Mouse (Mus musculus) heart, embryonic 13.5 days (tissue): Measurements from ENCODE around the gene Rftn1. TPM values are rescaled to one million over a fixed set of nuclear protein-coding genes. Genes with fewer than 3 reads are reported as not detected.
A peak's percentile ranks its signal among the peaks of the same experiment; 100 is the strongest.

ENCODE experiments used
- ATAC-seq: fragments of 200-750 bp; cut with Nextera tagmentation; 2 replicates; pipeline ENCODE4 v1.8.0; 2017; ENCODE audit warnings: moderate TSS enrichment; ENCODE audit not compliant: insufficient number of reproducible peaks, low FRiP score, low TSS enrichment; ENCODE audit errors: extremely low read depth
- H3K27ac ChIP-seq: fragments of 300-500 bp; sonication (generic); replicated peaks from 2 replicates; pipeline ENCODE4 v1.5.1; 2015; ENCODE audit warnings: moderate library complexity, mild to moderate bottlenecking, inconsistent platforms
- H3K27me3 ChIP-seq: fragments of 300-500 bp; sonication (generic); replicated peaks from 2 replicates; pipeline ENCODE4 v1.6.1; 2015; ENCODE audit warnings: mild to moderate bottlenecking, inconsistent platforms
- H3K36me3 ChIP-seq: fragments of 300-500 bp; sonication (generic); 2 replicates; pipeline ENCODE4 v1.6.1; 2015; ENCODE audit warnings: mild to moderate bottlenecking, inconsistent platforms
- H3K4me1 ChIP-seq: fragments of 300-500 bp; sonication (generic); 2 replicates; pipeline ENCODE4 v1.6.1; 2015; ENCODE audit warnings: inconsistent platforms
- H3K4me2 ChIP-seq: fragments of 300-500 bp; sonication (generic); 2 replicates; pipeline ENCODE4 v1.6.1; 2015; ENCODE audit warnings: inconsistent platforms, mild to moderate bottlenecking, moderate library complexity
- H3K4me3 ChIP-seq: fragments of 300-500 bp; sonication (generic); 2 replicates; pipeline ENCODE4 v1.5.1; 2015; ENCODE audit warnings: moderate library complexity, mild to moderate bottlenecking, inconsistent platforms
- H3K9ac ChIP-seq: fragments of 300-500 bp; sonication (generic); 2 replicates; pipeline ENCODE4 v1.6.1; 2015; ENCODE audit warnings: inconsistent platforms, mild to moderate bottlenecking, moderate library complexity
- H3K9me3 ChIP-seq: fragments of 300-500 bp; sonication (generic); 2 replicates; pipeline ENCODE4 v1.6.1; 2016; ENCODE audit warnings: inconsistent platforms
- WGBS: fragments of 180-500 bp; shearing (Covaris S2); methylation state at CpG from one replicate; pipeline ENCODE4 v1.1.7; 2015; ENCODE audit warnings: mixed read lengths; 5-methylcytosine and 5-hydroxymethylcytosine counted together
- polyA plus RNA-seq: library from polyadenylated mRNA; unstranded; fragments of >200 nt; fragmentation: Nextera tagmentation; extraction: Ambion mirVana; gene quantifications from 2 replicates; pipeline ENCODE4 v1.2.1, GENCODE M21; 2015

Rftn1 gene
- polyA plus RNA-seq, 1 experiment from 2014 or later, result 26.3 TPM

DNA sequence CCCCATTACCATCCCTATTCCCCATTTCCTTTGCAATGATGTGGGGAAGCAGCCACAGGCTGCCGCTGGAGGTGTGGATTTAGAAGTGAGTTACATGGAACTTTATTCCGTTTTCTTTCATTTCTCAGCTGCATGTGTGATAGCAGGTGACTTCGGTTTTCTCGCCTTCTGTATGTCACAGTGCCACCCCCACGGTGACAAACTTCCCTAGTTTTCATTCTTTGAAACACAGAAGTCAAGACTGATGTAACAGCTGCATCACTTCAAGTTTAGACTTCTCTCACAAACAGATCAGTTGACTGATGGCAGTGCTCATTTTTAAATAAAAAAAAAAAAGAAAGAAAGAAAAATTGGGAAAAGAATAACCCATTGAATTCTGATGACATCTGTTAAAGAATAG lies 121.3 kb downstream of the Rftn1 start:
- Histone ChIP-seq H3K27me3 (no peaks in the 10 kb centered on the region), H3K9me3 (no peaks in the 10 kb centered on the region), H3K27ac (no peak overlapping the region), H3K4me2 (no peak overlapping the region), H3K36me3 (peaks cover 23% of the 10 kb centered on the region), H3K4me1 (peaks cover 18% of the 10 kb centered on the region), H3K9ac (no peak overlapping the region), H3K4me3 (no peak overlapping the region)
- no peak for ATAC-seq
- WGBS, result 64% methylated on average over 5 of the region's 5 CpGs

DNA sequence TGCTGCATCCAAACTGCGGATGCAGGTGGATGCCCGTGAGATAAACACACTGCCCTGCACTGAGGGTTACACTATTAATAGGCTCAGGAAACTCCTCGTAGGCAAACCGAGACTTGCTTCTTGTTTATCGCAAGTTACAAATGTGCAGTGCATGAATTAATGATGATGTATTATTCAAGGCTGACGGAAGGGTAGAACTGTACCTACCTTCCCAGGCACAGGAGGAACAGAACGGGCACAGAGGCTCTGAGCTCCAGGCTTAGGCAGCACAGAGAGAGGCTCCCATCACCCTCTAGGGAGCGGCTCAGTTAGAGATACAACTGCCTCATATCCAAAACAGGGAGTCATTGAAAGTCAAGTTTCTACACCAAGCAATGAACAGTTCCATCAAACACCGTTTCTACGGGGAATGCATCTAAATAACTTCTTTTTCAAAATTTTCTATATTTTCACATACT lies 121.8 kb downstream of the Rftn1 start:
- WGBS, result 66% methylated on average over 10 of the region's 10 CpGs
- H3K9me3 ChIP-seq, result no peaks in the 10 kb centered on the region
- H3K27ac ChIP-seq, result no peak overlapping the region
- ATAC-seq, result no peak
- H3K27me3 ChIP-seq, result no peaks in the 10 kb centered on the region
- no peak overlapping the region for H3K4me3 ChIP-seq
- no peak overlapping the region for H3K9ac ChIP-seq
- H3K4me1 ChIP-seq, result peaks cover 18% of the 10 kb centered on the region
- peaks cover 18% of the 10 kb centered on the region for H3K36me3 ChIP-seq
- no peak overlapping the region for H3K4me2 ChIP-seq

DNA sequence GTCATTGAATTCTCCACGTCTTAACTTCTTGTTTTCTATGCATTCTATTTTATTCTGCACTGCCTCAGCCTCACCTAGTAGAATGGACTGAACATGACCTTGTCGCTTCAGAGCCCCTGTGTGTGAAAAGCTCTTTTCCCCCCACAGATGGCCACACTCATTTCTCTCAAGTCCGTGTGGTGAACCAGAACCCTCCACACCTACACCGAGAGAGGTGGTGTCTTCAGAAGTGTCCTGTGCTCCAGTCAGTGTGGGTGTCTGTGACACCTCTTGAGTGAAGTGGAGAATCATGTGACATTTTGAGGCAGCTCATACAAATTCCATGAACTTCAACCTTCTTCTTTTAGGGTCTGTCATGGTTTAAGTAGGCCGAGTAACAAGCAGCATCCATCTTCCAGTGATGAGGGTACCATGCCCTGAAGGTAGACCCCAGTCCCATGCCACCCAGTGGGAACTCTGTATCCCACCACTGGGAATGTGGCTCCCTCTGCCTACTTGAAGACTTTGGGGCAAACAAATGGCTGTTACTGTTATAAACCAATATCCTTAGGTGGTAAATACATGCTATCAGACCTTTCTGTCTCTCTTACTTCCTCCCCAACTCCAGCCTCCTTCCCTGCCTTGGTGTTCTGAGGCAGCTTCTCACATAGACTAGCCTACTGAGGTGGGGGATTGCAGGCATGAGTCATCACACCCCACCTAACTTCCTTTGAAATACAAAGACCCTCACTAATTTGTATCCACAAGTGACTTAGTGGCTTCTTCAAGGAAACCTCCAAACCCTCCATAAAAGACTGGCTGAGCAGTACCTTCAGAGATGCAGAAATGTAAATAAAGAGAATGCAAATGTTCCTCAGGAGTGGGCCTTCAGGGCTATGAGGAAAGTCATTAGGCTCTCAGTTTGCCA lies 122.4 kb downstream of the Rftn1 start:
- Histone ChIP-seq H3K27me3 (no peaks in the 10 kb centered on the region), H3K4me1 (peaks cover 19% of the 10 kb centered on the region), H3K4me2 (no peak overlapping the region), H3K27ac (no peak overlapping the region), H3K36me3 (peaks cover 13% of the 10 kb centered on the region; the same call in 1 of the 2 replicates), H3K9me3 (no peaks in the 10 kb centered on the region), H3K9ac (no peak overlapping the region), H3K4me3 (no peak overlapping the region)
- ATAC-seq, result no peak
- 79% methylated on average over 5 of the region's 5 CpGs for WGBS

DNA sequence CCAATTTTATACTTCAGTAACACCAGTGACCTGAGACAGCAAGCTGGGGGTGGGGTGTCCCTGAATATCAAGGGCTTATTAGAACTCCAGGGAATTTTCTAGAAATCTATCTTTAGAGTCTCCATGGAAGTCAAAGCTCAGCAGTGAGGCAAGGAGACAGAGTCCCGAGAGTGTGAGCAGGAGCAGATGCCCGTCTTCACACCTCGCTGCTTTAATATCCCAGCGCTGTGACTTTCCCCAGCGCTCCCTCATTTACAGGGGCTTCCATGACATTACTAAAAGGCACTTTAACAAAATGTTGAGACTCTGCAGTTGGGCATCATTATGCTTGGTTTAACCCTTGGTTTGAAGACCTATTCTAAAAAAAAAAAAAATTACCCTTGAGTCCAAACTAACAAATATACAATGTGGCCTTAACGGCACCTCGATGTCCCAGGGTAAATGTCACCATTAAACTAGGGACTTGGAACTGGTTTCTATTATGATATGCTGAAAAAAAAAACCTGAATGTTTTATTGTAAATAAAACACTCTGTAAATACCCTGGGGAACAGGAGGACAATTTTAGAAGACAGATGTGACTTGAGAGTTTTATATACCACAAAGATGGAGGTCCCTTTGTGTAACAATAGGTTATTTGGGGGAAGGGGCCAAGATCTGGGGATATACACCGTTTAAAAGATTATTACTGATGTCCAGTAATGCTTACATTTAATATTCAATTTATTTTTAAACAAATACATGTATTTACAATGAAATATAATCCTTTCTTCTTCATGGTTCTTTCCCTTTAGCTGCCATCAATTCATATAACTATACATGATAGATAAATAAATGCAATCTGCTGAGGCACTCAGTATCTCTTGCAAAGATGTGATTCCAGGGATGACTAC lies 123.4 kb downstream of the Rftn1 start:
- no peaks in the 10 kb centered on the region for H3K27me3 ChIP-seq
- peaks cover 4% of the 10 kb centered on the region; the same call in 1 of the 2 replicates for H3K36me3 ChIP-seq
- H3K9me3 ChIP-seq, result no peaks in the 10 kb centered on the region
- peaks cover 28% of the 10 kb centered on the region for H3K4me1 ChIP-seq
- ATAC-seq, result no peak
- H3K27ac ChIP-seq, result no peak overlapping the region
- H3K4me2 ChIP-seq, result no peak overlapping the region
- WGBS, result 84% methylated on average over 8 of the region's 8 CpGs
- no peak overlapping the region for H3K4me3 ChIP-seq
- H3K9ac ChIP-seq, result no peak overlapping the region

DNA sequence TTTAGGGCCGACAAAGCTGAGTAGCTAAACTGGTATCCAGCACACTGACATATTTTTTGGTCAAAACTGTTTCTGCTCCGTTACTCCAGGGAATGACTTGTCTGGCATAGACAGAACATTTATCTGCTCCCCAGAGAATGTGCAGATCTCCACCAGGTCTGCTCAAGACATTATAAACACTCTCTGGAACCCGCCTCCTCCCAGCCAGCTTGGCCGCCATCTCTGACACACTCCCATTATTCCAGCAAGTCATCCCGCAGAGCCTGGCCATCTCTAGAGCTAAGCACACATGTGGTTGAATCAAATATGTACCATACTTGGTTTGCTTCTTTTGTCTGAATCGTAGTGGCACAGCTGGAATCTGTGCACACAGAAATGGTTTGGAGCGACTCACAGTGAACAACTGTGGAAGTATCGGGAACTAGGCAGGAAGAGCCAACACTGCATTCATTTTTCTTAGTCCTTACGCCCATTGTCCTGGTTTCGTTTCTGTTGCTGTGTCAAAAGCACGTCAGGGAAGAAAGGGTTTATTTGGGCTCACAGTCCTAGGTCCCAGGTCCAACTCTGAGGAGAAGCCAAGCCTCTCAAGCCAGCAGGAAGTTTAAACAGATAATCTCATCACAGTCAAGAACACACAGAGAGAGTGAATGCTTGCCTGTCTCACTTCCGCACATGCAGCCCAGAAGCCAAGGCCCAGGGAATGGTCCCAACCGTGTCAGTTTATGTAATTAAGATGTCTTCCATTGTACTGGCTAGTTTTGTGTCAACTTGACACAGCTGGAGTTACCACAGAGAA lies 126.4 kb downstream of the Rftn1 start:
- ATAC-seq, result no peak
- WGBS, result 83% methylated on average over 13 of the region's 13 CpGs
- Histone ChIP-seq H3K36me3 (no peaks in the 10 kb centered on the region), H3K27me3 (no peaks in the 10 kb centered on the region), H3K4me1 (peaks cover 31% of the 10 kb centered on the region), H3K4me2 (no peak overlapping the region), H3K9me3 (no peaks in the 10 kb centered on the region), H3K4me3 (no peak overlapping the region), H3K27ac (no peak overlapping the region), H3K9ac (no peak overlapping the region)

DNA sequence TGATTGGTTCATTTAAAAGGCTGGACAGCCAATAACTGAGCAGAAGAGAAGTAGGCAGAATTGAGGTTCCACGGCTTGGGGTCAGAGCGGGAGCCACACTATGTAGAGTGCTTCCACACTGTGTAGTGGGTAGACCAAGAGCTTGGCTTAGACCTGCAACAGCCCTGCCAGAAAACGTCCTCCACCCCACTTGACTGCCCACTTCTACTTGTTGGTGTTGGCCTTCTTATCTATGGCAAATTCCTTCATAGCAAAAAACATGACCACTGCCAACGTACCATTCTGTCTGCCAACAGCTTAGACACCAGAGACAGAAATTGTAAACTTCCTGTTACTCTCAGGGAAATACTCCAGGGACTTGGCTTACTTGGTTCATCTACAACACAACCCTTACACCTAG lies 127.8 kb downstream of the Rftn1 start:
- H3K4me3 ChIP-seq, result no peak overlapping the region
- peaks cover 25% of the 10 kb centered on the region for H3K4me1 ChIP-seq
- H3K27me3 ChIP-seq, result no peaks in the 10 kb centered on the region
- 54% methylated on average over 4 of the region's 4 CpGs for WGBS
- no peaks in the 10 kb centered on the region for H3K9me3 ChIP-seq
- ATAC-seq, result peak; percentile 27; the same call in 1 of the 2 replicates
- H3K4me2 ChIP-seq, result no peak overlapping the region
- H3K9ac ChIP-seq, result no peak overlapping the region
- 0 out of 2 replicates have a peak overlapping the region, but pooled peaks have one; percentile 1 for H3K27ac ChIP-seq
- H3K36me3 ChIP-seq, result no peaks in the 10 kb centered on the region

DNA sequence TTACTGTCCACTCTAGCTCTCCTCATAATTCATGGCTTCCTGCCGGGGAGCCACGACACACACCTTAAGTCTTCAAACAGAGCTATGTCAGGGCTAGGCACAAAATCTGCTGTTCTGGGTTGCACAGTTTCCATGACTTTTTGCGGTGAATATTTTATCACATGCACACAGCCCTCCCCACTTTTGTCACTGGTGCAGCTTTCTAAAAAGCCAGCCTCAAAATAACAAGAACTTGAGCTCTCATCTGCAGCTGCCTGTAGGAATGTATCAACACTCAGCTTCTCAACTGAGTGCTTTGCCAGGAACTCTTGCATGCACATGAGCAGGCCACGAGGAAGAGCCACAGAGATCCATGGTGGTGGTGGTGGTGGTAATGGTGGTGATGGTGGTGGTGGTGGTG lies 129.0 kb downstream of the Rftn1 start:
- no peak overlapping the region for H3K27ac ChIP-seq
- no peak for ATAC-seq
- H3K4me3 ChIP-seq, result no peak overlapping the region
- no peaks in the 10 kb centered on the region for H3K9me3 ChIP-seq
- peaks cover 25% of the 10 kb centered on the region for H3K4me1 ChIP-seq
- H3K27me3 ChIP-seq, result no peaks in the 10 kb centered on the region
- H3K36me3 ChIP-seq, result no peaks in the 10 kb centered on the region
- 79% methylated on average over 4 of the region's 4 CpGs for WGBS
- no peak overlapping the region for H3K9ac ChIP-seq
- H3K4me2 ChIP-seq, result no peak overlapping the region

DNA sequence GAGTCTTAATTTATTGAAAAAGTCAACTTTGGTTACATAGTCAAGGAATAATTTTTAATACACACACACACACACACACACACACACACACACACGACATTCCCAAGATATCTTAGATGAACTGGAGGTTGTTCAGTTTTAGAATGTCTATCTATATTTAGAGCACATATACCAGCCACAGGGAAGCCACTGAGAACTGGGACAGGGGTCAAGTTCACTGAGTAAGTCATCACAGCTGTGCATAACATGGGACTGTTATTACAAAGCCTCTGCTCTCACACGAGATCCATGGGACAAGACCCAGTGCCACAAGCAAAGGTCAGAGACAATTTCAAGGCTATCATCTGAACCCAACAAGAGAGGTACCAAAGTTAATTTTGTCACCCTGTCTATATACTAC lies 130.3 kb downstream of the Rftn1 start:
- no peak for ATAC-seq
- Histone ChIP-seq H3K9ac (no peak overlapping the region), H3K4me3 (no peak overlapping the region), H3K4me2 (no peak overlapping the region), H3K36me3 (peaks cover 2% of the 10 kb centered on the region; the same call in 1 of the 2 replicates), H3K9me3 (no peaks in the 10 kb centered on the region), H3K27me3 (no peaks in the 10 kb centered on the region), H3K4me1 (peaks cover 25% of the 10 kb centered on the region), H3K27ac (peak overlapping the region; percentile 63)
- WGBS, result 36% methylated on average over 2 of the region's 2 CpGs

DNA sequence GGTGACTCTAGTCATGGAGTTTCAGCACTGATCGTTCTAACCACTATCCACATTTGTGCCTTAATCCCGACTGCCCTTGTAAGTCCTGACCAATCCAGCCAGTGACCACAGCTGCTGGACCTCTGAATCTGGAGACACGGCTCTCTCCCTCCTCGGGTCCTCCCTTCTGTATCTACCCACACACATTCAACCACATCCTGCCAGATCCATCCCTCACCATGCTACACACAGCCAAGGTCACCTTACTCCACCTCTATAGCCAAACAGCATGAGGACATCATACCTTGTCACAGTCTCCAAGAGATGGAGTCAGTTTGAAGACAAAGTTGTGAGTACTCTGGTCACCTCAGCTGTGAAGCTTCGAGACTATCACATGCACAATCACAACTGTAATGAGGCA lies 131.1 kb downstream of the Rftn1 start:
- Histone ChIP-seq H3K27me3 (no peaks in the 10 kb centered on the region), H3K4me2 (no peak overlapping the region), H3K36me3 (peaks cover 10% of the 10 kb centered on the region), H3K4me3 (no peak overlapping the region), H3K4me1 (peaks cover 25% of the 10 kb centered on the region), H3K9me3 (no peaks in the 10 kb centered on the region), H3K27ac (peak overlapping the region; percentile 63; the same call in 1 of the 2 replicates), H3K9ac (no peak overlapping the region)
- WGBS, result 73% methylated on average over 5 of the region's 5 CpGs
- ATAC-seq, result no peak

DNA sequence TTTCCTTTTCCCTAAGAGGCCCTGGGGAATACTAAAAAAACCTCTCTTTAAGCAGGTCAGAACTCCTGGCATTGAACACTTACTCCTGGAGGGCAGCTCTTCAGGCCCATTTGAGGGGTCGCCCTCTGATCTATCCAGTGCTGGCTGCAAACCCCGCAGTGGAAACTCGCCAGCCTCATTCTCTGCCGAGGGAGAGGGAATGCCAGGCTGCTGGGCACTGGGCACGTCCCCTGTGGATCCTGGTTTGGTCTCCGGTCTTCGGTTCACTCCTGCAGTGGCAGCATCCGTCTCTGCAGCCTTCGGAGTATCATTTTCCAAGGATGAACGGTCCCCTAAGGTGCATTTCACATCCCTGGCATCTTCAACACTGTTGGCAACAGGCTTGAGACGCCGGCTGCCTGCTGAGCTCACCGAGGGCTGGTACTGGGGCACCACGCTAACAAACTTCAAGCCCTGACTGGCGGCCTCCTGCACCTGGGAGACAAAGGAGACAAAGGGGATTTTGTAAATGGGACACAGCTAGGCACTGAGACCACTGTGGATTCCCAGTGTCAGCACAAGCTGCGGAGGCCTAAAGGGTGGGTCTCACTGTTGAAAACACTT lies 135.2 kb downstream of the Rftn1 start:
- H3K4me1 ChIP-seq, result peaks cover 21% of the 10 kb centered on the region
- 78% methylated on average over 16 of the region's 16 CpGs for WGBS
- H3K27me3 ChIP-seq, result no peaks in the 10 kb centered on the region
- H3K4me2 ChIP-seq, result no peak overlapping the region
- no peak overlapping the region for H3K27ac ChIP-seq
- no peak overlapping the region for H3K4me3 ChIP-seq
- H3K9ac ChIP-seq, result no peak overlapping the region
- no peak for ATAC-seq
- H3K9me3 ChIP-seq, result no peaks in the 10 kb centered on the region
- peaks cover 16% of the 10 kb centered on the region for H3K36me3 ChIP-seq
